Mouse (Mus musculus): ENCODE measurements at regions not wholly inside any gene's neighbourhood (a gene's known extent, or its start where the extent isn't known, plus 50 kb on each side); places are given as distances from the start of the nearest gene placed in this dataset.

- peak in 1 of 2 experiments; percentile 6 for DNase-seq
- intact Hi-C loops (cut with DNase I), result no loop called here
Measured at GRCm38 (mm10) chr15:67235107-67235785, 734.5 kb upstream of the Lrrc6 start.

- intact Hi-C loops (cut with DNase I), result no loop called here
- DNase-seq, result no peak
Measured at GRCm38 (mm10) chr15:67229359-67229758, 728.6 kb upstream of the Lrrc6 start.

- DNase-seq, result no peak
- intact Hi-C loops (cut with DNase I), result no loop called here
Measured at GRCm38 (mm10) chr15:67228633-67229032, 727.9 kb upstream of the Lrrc6 start.

- intact Hi-C loops (cut with DNase I), result no loop called here
- no peak for DNase-seq
Measured at GRCm38 (mm10) chr15:67227456-67228164, 726.9 kb upstream of the Lrrc6 start.

- no peak for DNase-seq
- intact Hi-C loops (cut with DNase I), result no loop called here
Measured at GRCm38 (mm10) chr15:67226900-67227299, 726.2 kb upstream of the Lrrc6 start.

Data from heart, postnatal 36 days (tissue).